11 mouse cellular contexts compared by ENCODE assay signal in the genomic region with DNA sequence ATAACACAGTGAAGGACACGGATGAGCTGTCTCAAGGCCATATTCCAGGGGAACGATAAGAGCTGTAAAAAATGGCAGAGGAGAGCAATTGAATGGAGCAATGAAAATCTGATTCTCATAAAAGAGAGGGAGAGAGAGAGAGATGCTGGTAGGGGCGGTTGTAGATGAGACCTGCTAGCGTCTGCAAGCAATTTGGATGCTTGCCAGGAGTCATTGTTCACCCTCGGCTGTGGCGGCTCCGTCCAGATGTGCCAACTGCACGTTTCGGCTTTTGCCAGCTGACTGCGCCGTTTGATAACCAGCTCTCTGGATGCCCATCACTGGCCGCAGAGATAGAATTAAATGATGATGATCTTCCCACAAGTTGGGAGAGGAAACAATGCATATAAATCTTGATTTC.
DNase-seq lines count a peak whose midpoint lies in the region; ATAC-seq and TF ChIP-seq lines count a peak whose summit lies in the region.
"Had no signal": no experiment of that assay in that cellular context is flagged by ENCODE, and none has a peak within 500 bp of the region (broad histone marks: within the 10 kb centered on the region; RNA-seq: fewer than 3 reads in every experiment).

No protein-coding gene starts in this region.

- no peak for TF ChIP-seq POLR2A in heart, adult 2 months (IDR thresholded peaks at IDR 0.05; ENCODE audit: insufficient read depth, low read depth, low read length)

- no peaks in the 10 kb centered on the region for H3K79me2 ChIP-seq in heart, adult 2 months (replicated peaks; ENCODE audit: control insufficient read depth, insufficient read depth, low read length)

- no peak for DNase-seq in heart, adult 2 months
- peak; percentile 53 for DNase-seq in neural tube, embryonic 11.5 days (ENCODE audit: low spot score)
- DNase-seq in neural tube, embryonic 10.5 days (ENCODE audit: extremely low spot score, low spot score) = no peak
- DNase-seq: right cerebral cortex, postnatal 14 days had no signal

- no peak overlapping the region for H3K4me3 ChIP-seq in heart, embryonic 14.5 days (ENCODE audit: control insufficient read depth in 1 of 2, insufficient read depth in 1 of 2, low read depth in 1 of 2, low read length in 2 of 2)
- H3K4me3 ChIP-seq in heart, adult 2 months = no peak overlapping the region
- H3K4me3 ChIP-seq in neural tube, embryonic 11.5 days (ENCODE audit: low read depth, low read length) = no peak overlapping the region
- no peak overlapping the region for H3K4me3 ChIP-seq in hindbrain, embryonic 13.5 days
- no peak overlapping the region for H3K4me3 ChIP-seq in neural tube, embryonic 15.5 days (replicated peaks)
- H3K4me3 ChIP-seq: embryonic facial prominence, embryonic 12.5 days; heart, embryonic 12.5 days had no signal

- no peak for ATAC-seq in heart, embryonic 14.5 days (ENCODE audit: insufficient number of reproducible peaks, insufficient read depth, low FRiP score, low read depth)
- ATAC-seq in neural tube, embryonic 11.5 days (ENCODE audit: insufficient read depth, low FRiP score, low TSS enrichment) = no peak
- ATAC-seq in hindbrain, embryonic 13.5 days (ENCODE audit: low FRiP score) = peak; percentile 76
- peak; percentile 85 for ATAC-seq in neural tube, embryonic 15.5 days (ENCODE audit: low FRiP score)
- ATAC-seq in erythroblast, adult 5-6 weeks (replicated peaks; ENCODE audit: low FRiP score, poor library complexity, severe bottlenecking) = no peak
- ATAC-seq in cerebellum, adult (ENCODE audit: insufficient number of reproducible peaks, low FRiP score, low TSS enrichment) = no peak

- no peak for TF ChIP-seq CTCF in heart, adult 2 months (IDR thresholded peaks at IDR 0.05)

- TF ChIP-seq EP300 in heart, adult 2 months (IDR thresholded peaks at IDR 0.05; ENCODE audit: insufficient read depth, low read depth, low read length) = no peak

- intact Hi-C loops in heart, adult 2 months (cut with DNase I) = no loop called here

- H3K36me3 ChIP-seq in heart, embryonic 14.5 days (ENCODE audit: control insufficient read depth, insufficient read depth, low read length) = peaks cover 9% of the 10 kb centered on the region; the same call in 1 of the 2 replicates
- H3K36me3 ChIP-seq in heart, adult 2 months (ENCODE audit: control insufficient read depth, insufficient read depth, low read length) = no peaks in the 10 kb centered on the region
- H3K36me3 ChIP-seq in neural tube, embryonic 11.5 days (ENCODE audit: control insufficient read depth, insufficient read depth, low read length) = no peaks in the 10 kb centered on the region
- no peaks in the 10 kb centered on the region for H3K36me3 ChIP-seq in hindbrain, embryonic 13.5 days
- H3K36me3 ChIP-seq in neural tube, embryonic 15.5 days = no peaks in the 10 kb centered on the region
- H3K36me3 ChIP-seq: embryonic facial prominence, embryonic 12.5 days; heart, embryonic 12.5 days had no signal

- H3K4me1 ChIP-seq in heart, embryonic 14.5 days (ENCODE audit: control insufficient read depth in 2 of 2, insufficient read depth in 2 of 2, low read length in 2 of 2) = peaks cover 13 to 23% of the 10 kb centered on the region in 2 experiments
- H3K4me1 ChIP-seq in heart, adult 2 months (ENCODE audit: control insufficient read depth, insufficient read depth, low read length) = peaks cover 3% of the 10 kb centered on the region; the same call in 1 of the 2 replicates
- no peaks in the 10 kb centered on the region for H3K4me1 ChIP-seq in neural tube, embryonic 11.5 days (ENCODE audit: control insufficient read depth, insufficient read depth, low read length)
- H3K4me1 ChIP-seq in hindbrain, embryonic 13.5 days (replicated peaks) = peaks cover 61% of the 10 kb centered on the region
- H3K4me1 ChIP-seq in neural tube, embryonic 15.5 days = peaks cover 54% of the 10 kb centered on the region

- no peak overlapping the region for H3K9ac ChIP-seq in heart, embryonic 14.5 days (ENCODE audit: low read length)
- H3K9ac ChIP-seq in heart, adult 2 months (ENCODE audit: low read depth, low read length) = no peak overlapping the region
- H3K9ac ChIP-seq in neural tube, embryonic 11.5 days (ENCODE audit: low read length) = no peak overlapping the region
- H3K9ac ChIP-seq in hindbrain, embryonic 13.5 days = no peak overlapping the region
- H3K9ac ChIP-seq in neural tube, embryonic 15.5 days (replicated peaks) = no peak overlapping the region
- H3K9ac ChIP-seq: embryonic facial prominence, embryonic 12.5 days; heart, embryonic 12.5 days had no signal

- H3K4me2 ChIP-seq in heart, embryonic 14.5 days (ENCODE audit: low read length) = peak overlapping the region; percentile 2; the same call in 1 of the 2 replicates
- H3K4me2 ChIP-seq in neural tube, embryonic 11.5 days (ENCODE audit: low read depth) = no peak overlapping the region
- H3K4me2 ChIP-seq in hindbrain, embryonic 13.5 days = peak overlapping the region; percentile 25; the same call in 1 of the 2 replicates
- H3K4me2 ChIP-seq in neural tube, embryonic 15.5 days = peak overlapping the region; percentile 38
- H3K4me2 ChIP-seq: embryonic facial prominence, embryonic 12.5 days; heart, embryonic 12.5 days had no signal

- no peaks in the 10 kb centered on the region for H3K27me3 ChIP-seq in heart, embryonic 14.5 days (ENCODE audit: control insufficient read depth, insufficient read depth, low read length)
- H3K27me3 ChIP-seq in heart, adult 2 months (ENCODE audit: control insufficient read depth, insufficient read depth, low read length) = no peaks in the 10 kb centered on the region
- H3K27me3 ChIP-seq in neural tube, embryonic 11.5 days (ENCODE audit: control insufficient read depth, insufficient read depth, low read length) = no peaks in the 10 kb centered on the region
- H3K27me3 ChIP-seq in hindbrain, embryonic 13.5 days = no peaks in the 10 kb centered on the region
- H3K27me3 ChIP-seq in neural tube, embryonic 15.5 days (replicated peaks) = no peaks in the 10 kb centered on the region
- H3K27me3 ChIP-seq: embryonic facial prominence, embryonic 12.5 days; heart, embryonic 12.5 days had no signal

- no peak overlapping the region for H3K27ac ChIP-seq in heart, embryonic 14.5 days (replicated peaks in 1 of 2; ENCODE audit: control insufficient read depth in 1 of 2, insufficient read depth in 1 of 2, low read depth in 2 of 2, low read length in 2 of 2)
- H3K27ac ChIP-seq in heart, adult 2 months = no peak overlapping the region
- H3K27ac ChIP-seq in neural tube, embryonic 11.5 days (ENCODE audit: low read depth, low read length) = no peak overlapping the region
- H3K27ac ChIP-seq in hindbrain, embryonic 13.5 days = peak overlapping the region; percentile 76
- H3K27ac ChIP-seq in neural tube, embryonic 15.5 days (replicated peaks) = peak overlapping the region; percentile 52; the same call in 1 of the 2 replicates
- H3K27ac ChIP-seq: embryonic facial prominence, embryonic 12.5 days had no signal

- no peaks in the 10 kb centered on the region for H3K9me3 ChIP-seq in heart, embryonic 14.5 days (ENCODE audit: control insufficient read depth, low read length)
- no peaks in the 10 kb centered on the region for H3K9me3 ChIP-seq in neural tube, embryonic 11.5 days (ENCODE audit: control insufficient read depth, low read length)
- no peaks in the 10 kb centered on the region for H3K9me3 ChIP-seq in hindbrain, embryonic 13.5 days
- no peaks in the 10 kb centered on the region for H3K9me3 ChIP-seq in neural tube, embryonic 15.5 days (replicated peaks)
- H3K9me3 ChIP-seq: embryonic facial prominence, embryonic 12.5 days; heart, embryonic 12.5 days had no signal

- 35% methylated on average over 12 of the region's 12 CpGs for WGBS in heart, embryonic 14.5 days
- WGBS in heart, adult 2 months = 26% methylated on average over 12 of the region's 12 CpGs
- 64% methylated on average over 12 of the region's 12 CpGs for WGBS in neural tube, embryonic 11.5 days
- 19% methylated on average over 12 of the region's 12 CpGs for WGBS in hindbrain, embryonic 13.5 days
- WGBS in neural tube, embryonic 15.5 days = 11% methylated on average over 12 of the region's 12 CpGs

Comparison
In these comparisons a context has a peak if more than half of its experiments do, and no peak if none do; other contexts are left out.
1. ATAC-seq: peak in hindbrain, embryonic 13.5 days (single experiment) and neural tube, embryonic 15.5 days (single experiment); none in heart, embryonic 14.5 days (single experiment), neural tube, embryonic 11.5 days (single experiment), erythroblast, adult 5-6 weeks (single experiment) and cerebellum, adult (single experiment).
2. H3K27ac ChIP-seq: peak in hindbrain, embryonic 13.5 days (single experiment) and neural tube, embryonic 15.5 days (single experiment); none in heart, embryonic 14.5 days (0 of 2), heart, adult 2 months (single experiment) and neural tube, embryonic 11.5 days (single experiment).